Mouse (Mus musculus) layer of hippocampus, postnatal 10 days (tissue): ENCODE data around the gene Spin1. TPM values are rescaled to one million over a fixed set of nuclear protein-coding genes. Genes with fewer than 3 reads are reported as not detected.
A peak's percentile ranks its signal among the peaks of the same experiment; 100 is the strongest.
"Not testable (repeated sequence)": the region's sequence is repeated elsewhere in the genome, so short reads cannot be mapped to it uniquely, and the experiment has no call there.

Experiments used
- DNase-seq, 2 experiments: peaks; one replicate each; pipeline ENCODE4 v3.0.0; 2021; ENCODE audit warnings: low spot score in 2 of 2
- total RNA-seq, 2 experiments: library from RNA; stranded (reverse); gene quantifications; 2 replicates each; pipeline ENCODE4 v1.2.3; 2021

Spin1 gene
- total RNA-seq, 2 experiments from 2014 or later = 180 to 193 TPM

DNA sequence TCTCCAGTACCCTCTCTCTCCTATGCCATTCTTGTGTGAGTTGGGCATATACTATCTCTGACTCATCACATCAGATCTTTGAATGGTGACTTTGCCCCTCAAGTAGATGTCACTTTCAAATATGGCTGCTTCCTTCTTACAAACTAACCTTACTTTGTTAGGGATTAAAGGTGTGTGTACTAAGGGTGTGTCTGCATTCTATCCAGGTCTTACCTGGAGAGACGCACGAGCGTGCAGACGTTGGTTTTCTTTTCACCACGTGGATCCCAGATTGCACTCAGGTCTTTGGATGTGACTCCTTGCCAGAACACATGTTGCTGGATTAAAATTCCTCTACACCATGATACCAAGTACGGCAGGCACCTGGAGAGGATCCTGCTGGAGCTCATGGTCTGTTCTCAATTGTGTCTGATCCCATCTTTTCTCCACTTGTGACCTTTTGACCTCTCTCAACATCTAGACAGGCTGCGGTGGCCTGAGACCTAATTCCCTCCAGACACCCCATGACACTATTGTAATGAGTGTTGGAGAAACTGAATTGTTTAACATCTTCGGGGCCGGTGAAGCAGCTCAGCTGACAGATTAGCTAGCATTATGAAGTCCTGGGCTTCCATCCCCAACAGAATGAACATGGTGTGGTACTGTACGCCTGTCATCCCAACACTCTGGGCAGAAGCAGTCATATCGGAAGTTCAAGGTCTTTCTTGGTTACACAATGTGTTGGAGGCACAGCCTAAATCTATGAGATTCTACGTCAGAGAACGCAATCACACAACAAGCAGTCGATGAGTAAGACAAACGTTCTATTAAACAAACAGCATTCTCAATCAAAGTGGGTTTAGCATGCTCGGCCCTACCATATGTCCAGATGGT, 6.1 kb upstream of the Spin1 start:
- DNase-seq = no peak

DNA sequence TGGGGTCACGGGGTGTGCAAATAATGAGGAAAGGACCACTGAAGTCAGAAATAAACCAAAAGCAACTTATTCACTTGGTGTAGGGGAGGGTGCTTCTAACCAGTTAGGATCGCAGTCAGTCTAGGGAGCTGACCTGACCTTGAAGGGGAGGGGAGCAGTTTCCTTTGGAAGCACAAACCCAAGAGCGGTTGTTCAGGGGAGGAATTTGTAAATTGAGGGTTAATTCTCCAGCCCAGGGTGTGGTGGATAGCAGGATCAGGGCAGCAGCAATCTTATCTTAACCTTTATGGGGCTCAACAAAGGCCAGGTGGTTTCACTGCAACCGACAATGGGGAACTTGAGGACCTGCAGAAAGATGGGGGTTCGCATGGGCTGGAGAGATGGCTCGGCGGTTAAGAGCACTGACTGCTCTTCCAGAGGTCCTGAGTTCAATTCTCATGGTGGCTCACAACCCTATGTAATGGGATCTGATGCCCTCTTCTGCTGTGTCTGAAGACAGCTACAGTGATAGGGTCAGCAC, 5.4 kb upstream of the Spin1 start:
- DNase-seq = no peak

DNA sequence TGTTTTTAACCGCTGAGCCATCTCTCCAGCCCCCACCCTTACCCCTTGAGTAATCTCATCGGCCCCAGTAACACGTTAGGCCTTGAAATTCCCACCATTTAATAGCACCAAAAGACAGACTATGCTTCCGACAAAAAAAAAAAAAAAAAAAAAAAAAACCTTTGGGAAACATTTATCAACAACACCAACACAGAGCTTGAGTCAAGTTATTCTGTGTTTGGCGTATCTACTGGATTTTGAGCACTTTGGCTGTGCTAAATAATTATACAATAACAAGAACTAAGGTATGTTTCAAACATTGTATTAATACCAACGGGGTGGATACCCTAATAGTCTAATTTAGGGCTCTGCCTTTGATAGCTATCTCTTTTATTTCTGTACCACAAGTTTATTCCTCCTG, 4.0 kb upstream of the Spin1 start:
- no peak for DNase-seq

DNA sequence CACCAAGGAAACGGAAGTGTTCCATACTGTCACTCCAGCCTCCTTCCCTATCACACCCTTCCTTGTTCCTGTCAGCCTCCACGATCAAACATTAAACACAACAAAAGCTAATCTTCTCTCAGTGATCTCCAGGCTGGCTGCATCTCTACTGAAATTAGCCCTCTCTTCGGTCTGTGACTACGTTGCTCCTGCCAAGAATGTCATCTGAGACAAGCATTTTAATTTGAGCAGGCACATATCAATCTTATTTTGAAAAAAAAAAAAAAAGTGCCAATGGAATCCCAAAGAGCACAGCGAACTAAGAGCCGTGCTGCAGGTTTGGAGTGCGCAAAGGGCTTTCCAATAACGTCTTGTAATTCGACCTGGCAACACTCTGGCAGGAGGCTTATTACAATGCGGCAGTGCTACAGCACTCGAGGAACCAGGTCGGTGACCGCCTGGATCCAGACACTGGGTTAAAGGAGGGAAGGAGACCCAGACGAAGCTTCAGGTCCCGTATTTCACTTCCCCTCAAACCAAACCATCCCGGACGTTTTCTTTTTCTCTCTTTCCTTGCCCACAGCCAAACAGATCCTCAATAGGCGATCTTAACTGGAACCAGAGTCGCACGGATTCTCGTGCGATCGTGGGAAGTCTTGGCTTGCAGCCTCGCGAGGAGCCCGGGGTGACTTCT, 984 bp upstream of the Spin1 start:
- no peak for DNase-seq

DNA sequence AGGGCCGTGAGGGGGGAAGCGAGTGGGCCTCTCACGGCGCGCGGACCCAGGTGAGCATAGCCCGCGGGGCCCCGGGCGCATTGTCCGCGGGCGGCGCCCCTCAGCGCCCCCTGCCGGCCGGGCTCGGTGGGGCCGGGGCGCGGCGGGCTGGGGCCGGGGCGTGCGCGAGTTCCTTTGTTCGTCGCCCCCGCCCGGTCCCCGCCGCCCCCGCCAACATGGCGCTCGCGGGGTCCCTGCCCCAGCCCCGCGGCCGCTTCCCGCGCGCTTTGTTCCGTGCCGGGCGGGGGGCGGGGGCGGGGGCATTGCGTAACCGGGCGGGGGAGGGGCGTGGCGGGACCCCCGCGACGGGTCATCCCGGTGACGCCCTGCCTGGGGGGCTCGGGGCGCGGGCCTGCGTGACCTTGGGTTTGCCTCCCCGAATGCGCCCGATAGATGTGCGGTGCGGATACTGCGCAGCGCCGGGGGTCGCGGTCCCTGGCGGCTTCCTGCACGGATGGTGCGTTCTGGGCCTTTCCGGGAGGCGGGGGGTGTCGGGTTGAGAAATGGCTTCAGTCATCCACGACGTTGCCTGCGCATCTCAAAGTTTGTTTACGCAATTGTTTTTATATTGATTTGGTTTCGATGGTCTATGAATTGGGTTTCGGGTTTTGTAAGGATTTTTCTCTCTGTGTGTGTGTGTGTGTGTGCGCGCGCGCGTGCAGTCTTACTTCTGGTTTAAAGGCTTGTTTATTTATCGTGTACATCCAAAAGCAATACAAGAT, 516 bp downstream of the Spin1 start:
- peak; percentile 65 to 75 for DNase-seq

DNA sequence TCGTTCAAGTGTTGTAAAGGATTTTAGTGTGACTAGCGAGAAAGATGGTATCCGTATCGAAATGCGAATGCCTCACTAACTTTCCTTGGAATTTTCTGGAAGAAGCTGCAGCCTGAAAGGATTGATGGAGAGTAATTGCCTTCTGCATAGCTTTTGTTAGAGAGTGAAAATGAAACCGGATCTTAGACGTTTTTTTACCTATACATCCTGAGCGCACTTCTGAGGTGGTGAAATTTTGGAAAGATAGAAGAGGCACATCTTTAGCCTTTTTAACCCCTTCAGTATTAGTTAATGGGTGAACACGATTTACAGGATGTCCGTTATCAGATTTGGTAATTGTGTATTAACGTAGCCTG, 1.1 kb downstream of the Spin1 start:
- DNase-seq = no peak

DNA sequence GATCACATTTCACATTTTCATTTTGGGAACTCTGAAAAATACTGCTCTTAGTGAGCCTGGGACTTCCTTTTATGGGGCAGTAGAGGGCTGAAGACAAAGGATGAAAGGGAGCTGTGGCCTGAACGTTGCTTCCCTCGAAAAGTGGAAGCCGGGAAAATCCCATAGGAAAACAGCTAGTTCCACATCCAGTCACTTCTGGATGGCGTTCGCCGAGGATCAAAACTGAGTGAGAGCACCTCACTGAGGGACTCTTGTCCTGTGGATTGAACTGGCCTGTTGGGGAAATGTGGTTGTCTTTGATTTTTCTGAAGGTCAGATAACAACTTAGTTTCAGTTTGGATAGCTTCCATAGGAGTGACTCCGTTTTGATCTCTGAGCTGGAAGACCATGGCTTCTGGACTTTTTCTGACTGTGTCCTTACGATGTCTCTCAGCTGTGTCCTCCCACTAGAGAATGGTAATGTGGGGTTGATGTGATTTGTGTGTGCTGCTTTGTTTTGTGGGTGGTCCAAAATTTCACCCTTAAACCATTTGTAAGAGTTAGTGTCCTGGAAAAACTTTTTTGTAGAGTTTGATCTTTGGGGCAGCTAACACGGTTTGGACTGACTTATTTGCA, 2.5 kb downstream of the Spin1 start:
- no peak for DNase-seq

DNA sequence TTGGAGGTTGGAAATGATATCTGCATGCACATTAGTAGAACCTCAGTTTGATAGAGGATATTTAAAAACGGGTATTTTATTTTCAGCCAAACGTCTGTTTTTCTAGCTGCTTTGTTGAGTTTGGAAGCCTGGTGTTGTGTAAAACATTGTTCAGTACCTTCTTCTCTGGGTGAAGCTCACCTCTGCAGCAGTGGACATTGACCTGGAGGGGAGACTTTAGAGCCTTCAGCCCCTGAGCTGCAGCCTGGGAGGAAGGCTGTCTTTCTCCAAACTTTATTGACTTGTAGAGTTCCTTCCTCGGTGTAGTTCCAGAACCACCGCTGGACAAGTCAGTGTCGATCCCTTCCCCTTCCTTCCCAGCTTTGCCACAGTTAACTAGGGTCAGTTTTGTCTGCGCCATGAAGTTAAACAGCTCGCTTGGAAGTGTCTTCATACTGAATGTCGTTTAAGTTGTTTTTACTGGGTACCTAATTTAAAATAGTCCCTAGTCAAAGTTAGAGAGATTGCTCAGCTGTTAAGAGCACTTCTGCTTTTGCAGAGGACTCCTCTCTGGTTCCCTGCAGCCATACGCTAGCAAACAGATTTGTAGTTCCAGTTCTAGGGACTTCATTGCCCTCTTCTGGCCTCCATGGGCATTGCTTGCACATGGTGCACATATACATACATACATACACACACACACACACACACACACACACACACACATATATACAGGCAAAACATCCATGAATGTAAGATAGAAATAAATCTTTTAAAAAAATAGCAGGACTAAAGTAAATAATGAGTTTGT, 3.4 kb downstream of the Spin1 start:
- DNase-seq = no peak

DNA sequence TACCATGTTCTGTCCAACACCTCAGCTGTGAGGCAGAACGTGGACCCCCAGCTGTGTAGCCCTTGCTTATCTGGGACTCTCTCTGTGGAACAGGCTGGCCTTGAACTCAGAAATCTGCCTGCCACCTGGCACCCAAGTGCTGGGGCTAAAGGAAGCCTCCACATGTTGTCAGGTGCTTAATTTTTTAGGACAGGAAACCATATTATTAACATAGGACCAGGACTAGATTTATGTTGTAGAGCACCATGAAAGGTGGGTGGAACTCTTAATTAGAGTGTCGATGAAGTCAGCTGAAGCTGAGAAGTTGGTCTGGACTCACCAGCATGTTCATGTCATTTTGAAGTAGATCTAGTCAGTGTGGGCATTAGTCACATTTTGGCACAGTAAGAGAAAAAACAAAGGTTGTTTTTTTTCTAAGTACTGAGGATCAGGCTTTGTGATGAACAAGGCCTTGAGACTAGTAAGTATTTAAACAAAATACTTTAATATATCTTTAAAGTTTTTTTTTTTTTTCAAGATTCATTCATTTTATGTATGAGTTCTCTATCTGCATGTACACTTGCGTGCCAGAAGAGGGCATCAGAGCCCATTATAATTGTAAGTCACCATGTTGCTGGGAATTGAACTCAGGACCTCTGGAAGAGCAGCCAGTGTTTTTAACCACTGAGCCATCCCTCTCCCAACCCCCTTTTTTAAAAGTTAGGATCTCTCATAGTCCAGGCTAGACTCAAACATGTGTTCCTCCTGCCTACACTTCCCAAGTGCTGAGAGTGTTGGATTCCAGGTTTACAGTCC, 5.4 kb downstream of the Spin1 start:
- no peak for DNase-seq

DNA sequence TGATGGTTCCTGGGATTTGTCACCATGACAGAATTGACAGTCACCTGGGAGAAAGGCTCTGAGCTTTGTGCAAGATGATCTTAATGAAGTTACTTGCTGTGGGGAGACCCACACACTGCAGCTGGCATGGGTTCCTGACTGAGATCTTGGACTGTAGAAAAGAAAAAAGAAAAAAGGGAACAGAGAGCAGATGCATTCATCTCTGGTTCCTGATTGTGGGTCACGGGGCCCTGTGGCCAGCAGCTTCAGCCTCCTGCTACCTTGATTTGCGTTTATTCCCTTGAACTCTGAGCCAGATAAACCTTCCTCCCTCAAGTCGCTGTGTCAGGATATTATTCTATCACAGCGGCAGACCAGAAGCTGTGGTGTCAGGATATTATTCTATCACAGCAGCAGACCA, 6.1 kb downstream of the Spin1 start:
- DNase-seq = no peak

DNA sequence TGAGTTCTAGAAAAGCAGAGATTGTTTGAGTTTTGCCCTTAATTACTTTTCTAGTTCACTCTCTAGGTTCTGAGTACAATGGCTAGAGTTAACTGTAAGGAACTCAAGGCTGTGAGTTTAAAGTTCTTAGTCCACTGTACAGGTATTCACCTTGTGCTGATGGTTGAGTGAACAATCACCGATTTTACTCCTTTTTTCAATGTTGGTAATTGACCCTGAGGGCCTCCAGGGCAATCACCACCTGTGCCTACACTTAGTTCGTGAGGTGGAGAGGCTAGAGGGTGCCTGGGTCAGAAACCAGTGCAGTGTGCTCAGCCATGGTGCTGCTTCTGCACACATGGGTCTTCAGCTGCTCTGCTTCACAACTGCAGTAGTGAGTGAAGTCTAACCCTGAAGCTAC, 8.8 kb downstream of the Spin1 start:
- DNase-seq = no peak

DNA sequence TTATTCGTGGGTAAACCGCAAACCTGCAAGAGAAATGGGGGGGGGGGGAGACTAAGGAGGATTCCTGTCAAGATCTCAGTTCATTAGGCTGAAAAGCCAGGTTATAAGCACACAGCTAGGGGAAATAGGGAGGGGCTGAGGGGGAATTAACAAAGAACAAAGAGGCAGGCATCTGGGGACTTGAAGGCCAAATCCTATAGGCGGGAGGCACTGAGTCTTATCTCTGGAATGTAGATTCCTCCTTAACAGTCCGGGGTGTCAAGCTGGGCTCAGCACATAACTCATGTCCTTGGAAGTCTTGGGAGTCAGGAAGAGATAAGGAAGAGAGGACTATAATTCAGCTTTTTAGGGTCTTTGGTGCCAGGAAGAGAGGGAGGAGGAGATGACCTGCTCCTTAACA, 13.7 kb downstream of the Spin1 start:
- not testable (repeated sequence) for DNase-seq

DNA sequence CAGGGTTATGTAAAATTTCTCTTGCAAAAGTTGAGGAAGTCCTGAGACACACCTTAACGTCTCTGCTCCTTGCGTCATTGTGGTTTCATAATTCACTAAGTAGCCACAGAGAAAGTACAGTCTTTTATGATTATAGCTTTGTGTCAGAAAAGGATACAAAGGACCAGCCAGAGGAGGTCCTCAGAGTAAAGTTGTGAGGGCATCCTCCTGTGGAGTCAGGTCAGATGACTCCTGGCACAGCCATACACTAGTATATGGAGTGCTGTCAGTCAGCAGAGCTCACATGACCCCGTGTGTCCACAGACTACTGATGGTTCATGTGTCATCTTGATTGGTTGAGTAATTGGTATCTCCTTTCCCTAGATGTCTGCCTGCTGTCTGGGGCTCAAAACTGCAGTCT, 15.1 kb downstream of the Spin1 start:
- DNase-seq = no peak

DNA sequence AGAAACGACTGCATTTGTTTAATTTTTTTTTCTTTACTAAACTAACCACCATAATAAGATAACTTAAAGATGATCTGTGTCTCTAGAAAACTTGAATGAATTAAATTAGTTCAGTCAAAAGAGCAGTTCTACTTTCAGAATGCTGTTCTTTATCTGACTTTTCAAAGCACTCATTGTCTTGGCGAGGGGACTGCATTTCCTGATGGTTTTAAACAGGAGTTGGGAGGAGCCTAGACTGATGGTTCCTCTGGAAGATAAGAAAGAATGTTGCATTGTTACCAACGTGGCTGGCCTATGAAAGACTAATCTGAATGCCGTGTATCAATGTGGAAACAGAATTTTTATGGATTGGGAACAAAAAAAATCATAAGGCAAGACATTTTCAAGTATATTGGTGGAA, 20.1 kb downstream of the Spin1 start:
- DNase-seq = no peak

DNA sequence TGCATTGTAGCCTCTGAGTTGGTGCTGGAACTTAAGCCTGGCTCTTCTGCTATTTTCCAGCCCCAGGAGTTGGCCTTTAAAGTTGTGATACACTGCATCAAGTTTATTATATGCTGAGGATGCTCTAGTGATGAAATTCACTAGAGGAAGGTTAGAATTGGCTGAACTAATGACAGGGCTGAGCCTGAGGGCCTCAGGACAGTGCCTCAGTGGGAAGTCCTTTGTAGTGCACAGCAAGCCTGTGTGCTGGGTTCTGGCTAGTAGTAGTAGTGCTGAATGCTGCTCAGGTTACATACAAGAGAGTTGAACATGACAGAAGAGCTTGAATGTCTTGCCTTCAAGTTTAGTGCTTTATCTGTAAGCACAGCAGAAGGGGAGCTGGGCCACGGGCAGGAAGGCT, 21.3 kb downstream of the Spin1 start:
- DNase-seq = no peak

DNA sequence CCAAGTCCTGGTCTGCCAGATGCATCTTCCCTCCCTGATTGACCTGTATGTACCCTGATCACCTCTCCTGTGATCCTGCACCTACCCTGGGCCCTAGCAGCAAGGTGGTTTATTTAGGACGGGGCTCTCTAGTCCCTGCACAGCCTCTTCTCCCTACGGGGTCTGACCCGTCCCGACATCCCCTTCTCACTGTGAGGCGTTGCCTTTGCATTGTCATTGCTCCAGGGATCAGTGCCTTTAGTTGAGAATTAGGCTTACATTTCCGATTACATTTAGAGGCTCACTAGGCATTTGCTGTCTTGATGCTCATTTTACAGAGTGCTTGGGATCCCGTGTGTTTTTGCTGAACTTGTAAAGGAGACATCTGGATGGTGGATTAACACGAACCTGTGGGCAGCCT, 22.1 kb downstream of the Spin1 start:
- no peak for DNase-seq

DNA sequence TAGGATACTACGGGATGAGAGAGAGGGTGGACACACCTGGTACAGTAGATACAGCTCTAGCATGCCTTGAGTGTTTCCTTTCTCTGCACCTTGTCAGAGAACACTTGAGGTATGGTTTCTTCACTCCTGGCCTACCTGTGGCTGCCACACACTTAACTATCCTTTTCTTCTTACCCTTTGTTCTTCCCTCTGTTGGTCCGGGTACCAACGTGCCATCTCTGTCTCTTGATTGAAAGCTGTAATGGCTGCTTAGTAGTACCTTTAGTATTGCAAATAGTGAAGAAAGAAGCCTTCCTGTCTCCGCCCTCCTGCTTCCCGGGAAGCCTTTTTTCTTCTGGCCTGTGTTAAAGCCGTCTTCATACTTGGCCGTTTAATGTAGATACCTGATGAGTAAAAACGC, 24.7 kb downstream of the Spin1 start:
- DNase-seq = no peak

DNA sequence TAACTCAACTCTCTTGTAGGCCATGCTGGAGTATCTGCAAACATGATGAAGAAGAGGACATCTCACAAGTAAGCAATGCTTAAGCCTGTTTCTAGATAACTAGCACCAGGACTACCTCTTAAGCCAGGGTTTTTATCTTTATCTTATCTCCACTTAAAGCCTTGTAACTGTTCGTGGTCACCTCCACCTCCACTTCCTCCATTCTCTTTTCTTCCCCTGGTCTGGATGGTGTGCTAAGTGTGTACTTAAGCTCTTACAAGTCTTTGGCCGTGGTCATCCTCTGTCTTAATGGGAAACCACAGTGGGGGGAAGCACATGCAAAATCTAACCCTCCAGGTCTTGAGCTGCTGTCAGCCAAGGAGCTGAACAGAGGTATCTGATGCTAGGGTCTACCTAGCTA, 27.2 kb downstream of the Spin1 start:
- no peak for DNase-seq

DNA sequence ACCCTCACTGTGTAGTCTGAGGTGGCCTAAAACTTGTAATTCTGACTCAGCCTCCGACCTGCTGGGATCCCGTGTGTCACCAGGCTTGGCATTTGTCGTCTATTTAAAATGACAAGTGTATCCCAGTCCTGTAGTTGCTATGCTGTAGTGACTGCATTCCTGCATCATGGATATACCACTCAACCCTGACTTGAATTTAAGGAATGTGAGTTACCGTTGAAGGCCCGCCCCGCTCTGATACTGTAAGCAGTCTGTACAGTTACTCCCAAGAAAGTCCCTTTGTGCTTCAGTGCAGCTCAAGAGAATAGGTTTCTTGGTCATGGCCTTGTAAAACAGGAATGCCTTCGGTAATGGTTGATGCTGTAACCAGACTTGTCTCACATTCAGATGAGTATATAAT, 27.7 kb downstream of the Spin1 start:
- DNase-seq = no peak

DNA sequence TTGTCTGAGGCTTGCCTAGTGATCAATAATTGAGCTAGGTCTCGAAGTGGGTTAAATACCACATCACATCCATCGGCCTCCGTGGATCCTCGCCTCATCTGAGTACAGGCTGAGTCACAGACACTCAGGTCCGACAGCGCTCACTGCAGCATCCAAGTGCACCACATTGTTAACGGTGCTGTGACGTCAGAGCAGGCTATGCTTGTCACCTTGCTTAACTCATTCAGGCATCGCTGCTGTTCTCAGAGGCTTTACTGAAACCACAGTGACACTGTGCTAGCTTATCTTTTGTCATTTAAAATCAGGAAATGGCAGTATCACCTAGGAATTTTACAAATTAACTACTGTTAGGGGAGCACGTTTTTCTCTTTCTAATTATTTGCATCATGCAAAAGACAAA, 30.5 kb downstream of the Spin1 start:
- no peak for DNase-seq
